In genomic region chr6:122869846-122870245, GRCm38 (mm10) we compare ENCODE assay signal across 24 mouse cellular contexts. TPM values are rescaled to one million over a fixed set of nuclear protein-coding genes. Genes with fewer than 3 reads are reported as not detected.
DNase-seq lines count a peak whose midpoint lies in the region; ATAC-seq and TF ChIP-seq lines count a peak whose summit lies in the region.
"Had no signal": no experiment of that assay in that cellular context is flagged by ENCODE, and none has a peak within 500 bp of the region (broad histone marks: within the 10 kb centered on the region; RNA-seq: fewer than 3 reads in every experiment).

No protein-coding gene starts in this region.

- CTCF ChIA-PET in Patski (lab: Charles Lee) = interaction anchor here (1.2 to 3.4 kb wide), 4 partner anchors 36 to 200 kb away, joined by 4 to 20 read pairs (median 6); no protein-coding TSS in a partner anchor

- in situ Hi-C loops in Patski (cut with MboI; ENCODE audit: low pct_unique_long_range_greater_than_20kb) = loop anchor here (5.0 kb wide), 1 partner anchor 48 kb away; no protein-coding TSS in a partner anchor

- peaks cover 2% of the 10 kb centered on the region for H3K79me3 ChIP-seq in C2C12 (ENCODE audit: low read depth)

- H3K4me3 ChIP-seq in C2C12 (ENCODE audit: insufficient read depth, poor library complexity, severe bottlenecking) = no peak overlapping the region
- H3K4me3 ChIP-seq in myocyte = peak overlapping the region; percentile 2
- H3K4me3 ChIP-seq: heart, embryonic 13.5 days; kidney, embryonic 15.5 days; midbrain, embryonic 12.5 days; neural tube, embryonic 13.5 days had no signal

- peak; percentile 80 for DNase-seq in heart, adult 11 months
- no peak for DNase-seq in heart, adult 9 months (ENCODE audit: low spot score in 2 of 2)
- peak; percentile 83 for DNase-seq in Patski (ENCODE audit: low read depth, low spot score)
- DNase-seq in retina, embryonic 14.5 days (ENCODE audit: low spot score) = no peak
- no peak for DNase-seq in heart, postnatal 4 days
- DNase-seq: cerebellum, adult 11-12 months; cerebellum, postnatal 25 days; embryo, embryonic 11 days; heart, postnatal 36 days; kidney, postnatal 4 days; layer of hippocampus, adult 9-11 months; lung, adult 18-20 months; spleen, adult 18-20 months; thymus, postnatal 4 days had no signal

- H3K79me2 ChIP-seq in C2C12 (ENCODE audit: control insufficient read depth, insufficient read depth) (peaks cover 5% of the 10 kb centered on the region), myocyte (ENCODE audit: control insufficient read depth, insufficient read depth) (peaks cover 4% of the 10 kb centered on the region)

- no peak for TF ChIP-seq POLR2A in myocyte (IDR thresholded peaks at IDR 0.05; ENCODE audit: insufficient read length, low read depth)

- H3K36me3 ChIP-seq in C2C12 (ENCODE audit: control insufficient read depth, insufficient read depth) (no peaks in the 10 kb centered on the region), myocyte (ENCODE audit: control insufficient read depth, insufficient read depth) (no peaks in the 10 kb centered on the region)
- H3K36me3 ChIP-seq: G1E; heart, embryonic 13.5 days; kidney, embryonic 15.5 days; midbrain, embryonic 12.5 days; neural tube, embryonic 13.5 days had no signal

- no peak overlapping the region for H3ac ChIP-seq in C2C12 (ENCODE audit: control insufficient read depth, insufficient read length, low read depth)
- H3ac ChIP-seq in myocyte (ENCODE audit: control insufficient read depth, insufficient read length) = no peak overlapping the region

- no peak for TF ChIP-seq CTCF in C2C12 (IDR thresholded peaks at IDR 0.05; ENCODE audit: control insufficient read depth, insufficient read depth, insufficient read length)
- peak; percentile 7 for TF ChIP-seq CTCF in Patski (IDR thresholded peaks at IDR 0.05)

- H3K27me3 ChIP-seq in C2C12 (ENCODE audit: control insufficient read depth, insufficient read depth, insufficient read length) = no peaks in the 10 kb centered on the region
- no peaks in the 10 kb centered on the region for H3K27me3 ChIP-seq in Patski
- H3K27me3 ChIP-seq in myocyte (ENCODE audit: control insufficient read depth, insufficient read depth, insufficient read length) = no peaks in the 10 kb centered on the region
- H3K27me3 ChIP-seq: kidney, embryonic 15.5 days had no signal

- POLR2A ChIA-PET in Patski (lab: Charles Lee) = no interaction called here

- ATAC-seq in Patski = peak; percentile 98
- ATAC-seq: hindbrain, embryonic 16.5 days; intestine, postnatal 0 days had no signal

- peak overlapping the region; percentile 77 for H3K4me2 ChIP-seq in myocyte (ENCODE audit: low read depth)
- H3K4me2 ChIP-seq: heart, embryonic 13.5 days; kidney, embryonic 15.5 days; liver, embryonic 11.5 days; midbrain, embryonic 12.5 days; neural tube, embryonic 13.5 days had no signal

TF ChIP-seq in C2C12, 6 proteins besides CTCF, POLR2A, EP300 and RAD21:
- TF ChIP-seq MYOG (IDR thresholded peaks at IDR 0.05; ENCODE audit: control insufficient read depth, extremely low read depth, insufficient read length) (no peak), FOSL1 (IDR thresholded peaks at IDR 0.05; ENCODE audit: insufficient read depth, low read length, poor library complexity, severe bottlenecking) (peak; percentile 92), MYOD1 (IDR thresholded peaks at IDR 0.05; ENCODE audit: control insufficient read depth, insufficient read length, low read depth) (peak; percentile 42), CEBPB (IDR thresholded peaks at IDR 0.05; ENCODE audit: low read depth) (peak; percentile 50), MAX (IDR thresholded peaks at IDR 0.05) (peak; percentile 66), USF1 (IDR thresholded peaks at IDR 0.05; ENCODE audit: low read depth) (no peak)

TF ChIP-seq in myocyte, 11 proteins besides CTCF, POLR2A, EP300 and RAD21:
- TF ChIP-seq TCF3 (IDR thresholded peaks at IDR 0.05; ENCODE audit: insufficient read length, low read depth) (no peak), REST (IDR thresholded peaks at IDR 0.05; ENCODE audit: insufficient read depth, insufficient read length) (no peak), MAX (IDR thresholded peaks at IDR 0.05; ENCODE audit: low read depth) (no peak), CEBPB (IDR thresholded peaks at IDR 0.05; ENCODE audit: insufficient read depth, poor library complexity, severe bottlenecking) (0 out of 2 replicates have a peak, but pooled peaks have one; percentile 22)

RNA-seq across cellular contexts. Expression of gene Necap1, which starts 4.4 kb away (rescaled TPM):
- polyA plus RNA-seq in C2C12 (2012; fragmentation: generic; extraction: Trizol) (17.7 TPM), Patski (2021) (36.1 TPM), myocyte (2012; fragmentation: generic; extraction: Trizol) (21.9 TPM)
- 10 to 100 TPM; 32.8 to 35.5 TPM for total RNA-seq in heart, postnatal 4 days (2021)

RNA-seq across cellular contexts. Expression of gene C3ar1, which starts 13.9 kb away (rescaled TPM):
- 0.91 TPM for polyA plus RNA-seq in C2C12 (2012; fragmentation: generic; extraction: Trizol)
- polyA plus RNA-seq in Patski (2021) = not detected
- polyA plus RNA-seq in myocyte (2012; fragmentation: generic; extraction: Trizol) = 0.19 TPM
- total RNA-seq in heart, postnatal 4 days (2021) = 1 to 10 TPM; 1.7 to 1.8 TPM
- polyA plus RNA-seq: G1E had no signal

RNA-seq across cellular contexts. Expression of gene Foxj2, which starts 50.1 kb away (rescaled TPM):
- 6.5 TPM for polyA plus RNA-seq in C2C12 (2012; fragmentation: generic; extraction: Trizol)
- 19.6 TPM for polyA plus RNA-seq in Patski (2021)
- polyA plus RNA-seq in myocyte (2012; fragmentation: generic; extraction: Trizol) = 9.7 TPM
- total RNA-seq in heart, postnatal 4 days (2021) = 10 to 100 TPM; 24.6 to 25.3 TPM

RNA-seq across cellular contexts. Expression of gene Clec4a1, which starts 51.8 kb away (rescaled TPM):
- polyA plus RNA-seq in C2C12 (2012; fragmentation: generic; extraction: Trizol) (not detected), Patski (2021) (0.04 TPM), myocyte (2012; fragmentation: generic; extraction: Trizol) (not detected)
- total RNA-seq in heart, postnatal 4 days (2021) = 1 to 10 TPM; 1.2 to 1.9 TPM
- polyA plus RNA-seq: G1E had no signal

Comparison
In these comparisons a context has a peak if more than half of its experiments do, and no peak if none do; other contexts are left out.
1. DNase-seq: peak in heart, adult 11 months (single experiment) and Patski (single experiment); none in heart, adult 9 months (0 of 2), retina, embryonic 14.5 days (single experiment) and heart, postnatal 4 days (single experiment).